Mouse (Mus musculus) liver, embryonic 16.5 days (tissue): ENCODE measurements at regions not wholly inside any gene's neighbourhood (a gene's known extent, or its start where the extent isn't known, plus 50 kb on each side); places are given as distances from the start of the nearest gene placed in this dataset.

Source experiments
- ATAC-seq: fragments of 200-750 bp; cut with Nextera tagmentation; 2 replicates; pipeline ENCODE4 v1.8.0; 2017; ENCODE audit warnings: low read depth, mild to moderate bottlenecking, moderate number of reproducible peaks, moderate library complexity
- H3K27ac ChIP-seq: fragments of 300-500 bp; sonication (generic); 2 replicates; pipeline ENCODE4 v1.5.1; 2014; ENCODE audit warnings: mild to moderate bottlenecking, low read length
- H3K27me3 ChIP-seq: fragments of 300-500 bp; sonication (generic); 2 replicates; pipeline ENCODE4 v1.6.1; 2014; ENCODE audit warnings: low read depth, low read length, mixed read lengths; ENCODE audit not compliant: control insufficient read depth, insufficient read depth
- H3K36me3 ChIP-seq: fragments of 300-500 bp; sonication (generic); 2 replicates; pipeline ENCODE4 v1.6.1; 2014; ENCODE audit warnings: mild to moderate bottlenecking; ENCODE audit not compliant: control insufficient read depth, insufficient read depth
- H3K4me1 ChIP-seq: fragments of 300-500 bp; sonication (generic); 2 replicates; pipeline ENCODE4 v1.6.1; 2014; ENCODE audit warnings: low read depth, low read length, mixed read lengths; ENCODE audit not compliant: control insufficient read depth
- H3K4me2 ChIP-seq: fragments of 300-500 bp; sonication (generic); 2 replicates; pipeline ENCODE4 v1.6.1; 2014; ENCODE audit warnings: low read depth, low read length, mixed read lengths
- H3K4me3 ChIP-seq: fragments of 300-500 bp; sonication (generic); 2 replicates; pipeline ENCODE4 v1.5.1; 2014; ENCODE audit warnings: low read depth, mild to moderate bottlenecking, low read length
- H3K9ac ChIP-seq: fragments of 300-500 bp; sonication (generic); 2 replicates; pipeline ENCODE4 v1.6.1; 2014; ENCODE audit warnings: low read depth, low read length
- H3K9me3 ChIP-seq: fragments of 300-500 bp; sonication (generic); replicated peaks from 2 replicates; pipeline ENCODE4 v1.6.1; 2016; ENCODE audit warnings: low read length; ENCODE audit not compliant: control insufficient read depth
- WGBS: fragments of 180-500 bp; shearing (Covaris S2); extraction: QIAGEN DNeasy Blood & Tissue Kit; methylation state at CpG from one replicate; pipeline ENCODE4 v1.1.7; 2014; ENCODE audit not compliant: insufficient replicate concordance; 5-methylcytosine and 5-hydroxymethylcytosine counted together

GRCm38 (mm10) chr9:50005757-50006576 lies 207.2 kb upstream of the Ncam1 start:
- Histone ChIP-seq H3K4me2 (no peak overlapping the region), H3K27ac (no peak overlapping the region), H3K4me1 (no peaks in the 10 kb centered on the region), H3K36me3 (no peaks in the 10 kb centered on the region), H3K9me3 (no peaks in the 10 kb centered on the region), H3K4me3 (no peak overlapping the region), H3K27me3 (no peaks in the 10 kb centered on the region), H3K9ac (no peak overlapping the region)
- 42% methylated on average over 8 of the region's 8 CpGs for WGBS
- peak; percentile 60 for ATAC-seq

GRCm38 (mm10) chr9:50002695-50003094 lies 204.0 kb upstream of the Ncam1 start:
- Histone ChIP-seq H3K27me3 (no peaks in the 10 kb centered on the region), H3K4me2 (no peak overlapping the region), H3K27ac (no peak overlapping the region), H3K4me3 (no peak overlapping the region), H3K36me3 (no peaks in the 10 kb centered on the region), H3K9ac (no peak overlapping the region), H3K4me1 (no peaks in the 10 kb centered on the region), H3K9me3 (no peaks in the 10 kb centered on the region)
- 44% methylated on average over 6 of the region's 6 CpGs for WGBS
- no peak for ATAC-seq

- no peak overlapping the region for H3K4me2 ChIP-seq
- H3K27me3 ChIP-seq, result no peaks in the 10 kb centered on the region
- no peak overlapping the region for H3K27ac ChIP-seq
- no peak for ATAC-seq
- 59% methylated on average over 13 of the region's 13 CpGs for WGBS
- H3K36me3 ChIP-seq, result no peaks in the 10 kb centered on the region
- no peaks in the 10 kb centered on the region for H3K9me3 ChIP-seq
- no peaks in the 10 kb centered on the region for H3K4me1 ChIP-seq
- H3K9ac ChIP-seq, result no peak overlapping the region
- H3K4me3 ChIP-seq, result no peak overlapping the region
These were observed 202.0 kb upstream of the Ncam1 start for GRCm38 (mm10) chr9:50000497-50001404.

GRCm38 (mm10) chr9:49999970-50000369 lies 201.2 kb upstream of the Ncam1 start:
- no peak overlapping the region for H3K9ac ChIP-seq
- H3K4me3 ChIP-seq, result no peak overlapping the region
- H3K9me3 ChIP-seq, result no peaks in the 10 kb centered on the region
- no peak overlapping the region for H3K27ac ChIP-seq
- WGBS, result 25% methylated on average over 1 of the region's 1 CpGs
- no peak for ATAC-seq
- H3K4me1 ChIP-seq, result no peaks in the 10 kb centered on the region
- H3K4me2 ChIP-seq, result no peak overlapping the region
- no peaks in the 10 kb centered on the region for H3K27me3 ChIP-seq
- no peaks in the 10 kb centered on the region for H3K36me3 ChIP-seq

GRCm38 (mm10) chr9:49998101-49998500 lies 199.4 kb upstream of the Ncam1 start:
- H3K36me3 ChIP-seq, result no peaks in the 10 kb centered on the region
- no peaks in the 10 kb centered on the region for H3K4me1 ChIP-seq
- no peaks in the 10 kb centered on the region for H3K27me3 ChIP-seq
- H3K27ac ChIP-seq, result no peak overlapping the region
- H3K9ac ChIP-seq, result no peak overlapping the region
- H3K9me3 ChIP-seq, result no peaks in the 10 kb centered on the region
- H3K4me3 ChIP-seq, result no peak overlapping the region
- ATAC-seq, result no peak
- no peak overlapping the region for H3K4me2 ChIP-seq
- WGBS, result 64% methylated on average over 3 of the region's 3 CpGs

- Histone ChIP-seq H3K36me3 (no peaks in the 10 kb centered on the region), H3K9me3 (no peaks in the 10 kb centered on the region), H3K9ac (no peak overlapping the region), H3K27ac (no peak overlapping the region), H3K4me1 (no peaks in the 10 kb centered on the region), H3K4me3 (no peak overlapping the region), H3K4me2 (no peak overlapping the region), H3K27me3 (no peaks in the 10 kb centered on the region)
- ATAC-seq, result peak; percentile 54; the same call in 1 of the 2 replicates
- 48% methylated on average over 14 of the region's 14 CpGs for WGBS
These were observed 190.9 kb upstream of the Ncam1 start for GRCm38 (mm10) chr9:49989464-49990271.

- Histone ChIP-seq H3K27me3 (no peaks in the 10 kb centered on the region), H3K4me2 (no peak overlapping the region), H3K36me3 (no peaks in the 10 kb centered on the region), H3K9ac (no peak overlapping the region), H3K27ac (no peak overlapping the region), H3K9me3 (no peaks in the 10 kb centered on the region), H3K4me3 (no peak overlapping the region), H3K4me1 (no peaks in the 10 kb centered on the region)
- WGBS, result 8% methylated on average over 5 of the region's 5 CpGs
- ATAC-seq, result no peak
These were observed 189.3 kb upstream of the Ncam1 start for GRCm38 (mm10) chr9:49988064-49988463.

GRCm38 (mm10) chr9:49987481-49987880 lies 188.8 kb upstream of the Ncam1 start:
- H3K9ac ChIP-seq, result no peak overlapping the region
- no peak overlapping the region for H3K4me2 ChIP-seq
- H3K4me1 ChIP-seq, result no peaks in the 10 kb centered on the region
- H3K27ac ChIP-seq, result no peak overlapping the region
- H3K4me3 ChIP-seq, result no peak overlapping the region
- H3K27me3 ChIP-seq, result no peaks in the 10 kb centered on the region
- ATAC-seq, result no peak
- no peaks in the 10 kb centered on the region for H3K36me3 ChIP-seq
- no peaks in the 10 kb centered on the region for H3K9me3 ChIP-seq
